Mouse (Mus musculus): ENCODE results near the gene Vmn1r4. TPM values are rescaled to one million over a fixed set of nuclear protein-coding genes. Genes with fewer than 3 reads are reported as not detected.

Vmn1r4 gene
- polyA plus RNA-seq, 1 experiment: not detected

DNA sequence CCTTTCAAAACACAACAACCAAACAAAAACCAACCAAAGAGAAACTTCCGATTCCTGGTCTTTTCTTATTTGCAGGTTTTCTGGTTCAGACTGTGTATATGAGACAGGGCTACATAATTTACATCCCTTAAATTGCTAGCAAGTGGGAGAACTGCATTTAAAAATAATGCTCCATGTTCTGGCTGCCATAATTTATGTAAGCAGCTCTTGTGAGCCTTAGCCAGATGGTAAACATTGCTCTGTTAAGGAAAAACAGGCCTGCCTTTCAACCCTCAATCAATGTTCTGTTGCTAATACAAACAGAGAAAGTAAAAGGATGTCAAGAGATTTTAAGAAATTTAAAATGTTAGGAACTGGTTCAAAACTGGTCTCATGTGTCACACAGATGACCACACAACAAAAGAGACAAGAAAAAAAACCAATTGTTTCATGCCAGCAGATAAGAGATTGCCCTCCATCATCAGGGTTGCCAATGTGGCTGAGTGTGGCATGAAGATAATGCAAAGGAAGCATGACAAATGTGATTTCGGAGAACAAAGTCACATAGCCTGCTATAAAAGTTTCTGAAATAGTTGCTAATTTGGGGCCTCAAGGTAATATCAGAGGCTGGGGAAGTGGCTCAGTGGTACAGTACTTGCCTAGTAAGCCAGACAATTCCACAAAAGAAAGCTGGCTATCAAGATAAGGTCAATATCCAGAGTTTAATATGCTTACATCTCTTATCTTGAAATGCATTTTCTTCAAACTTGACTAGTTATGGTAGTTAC, 10.5 kb upstream of the Vmn1r4 start:
- WGBS: 59% methylated on average over 2 of the region's 2 CpGs
- DNase-seq (ENCODE audit: low read depth, low spot score): no peak

DNA sequence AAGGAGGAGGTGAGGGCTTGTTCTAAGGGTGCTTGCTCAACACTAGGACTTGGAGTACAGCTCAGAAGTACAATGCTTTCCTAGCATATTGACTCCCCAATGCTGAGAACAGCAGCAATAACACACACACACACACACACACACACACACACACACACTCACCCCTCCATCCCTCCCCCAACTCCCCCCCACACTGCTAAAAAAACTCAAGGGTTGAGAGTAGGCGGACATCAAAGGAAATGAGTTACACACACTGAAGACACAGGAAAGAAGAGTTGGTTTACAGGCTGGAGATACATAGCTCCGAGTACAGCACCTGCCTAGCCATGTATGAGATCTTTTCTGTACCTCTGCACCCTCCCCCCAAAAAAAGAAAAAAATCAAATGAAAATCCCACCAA, 7.5 kb upstream of the Vmn1r4 start:
- WGBS: 85% methylated on average over 2 of the region's 2 CpGs
- DNase-seq (ENCODE audit: low read depth, low spot score): no peak

DNA sequence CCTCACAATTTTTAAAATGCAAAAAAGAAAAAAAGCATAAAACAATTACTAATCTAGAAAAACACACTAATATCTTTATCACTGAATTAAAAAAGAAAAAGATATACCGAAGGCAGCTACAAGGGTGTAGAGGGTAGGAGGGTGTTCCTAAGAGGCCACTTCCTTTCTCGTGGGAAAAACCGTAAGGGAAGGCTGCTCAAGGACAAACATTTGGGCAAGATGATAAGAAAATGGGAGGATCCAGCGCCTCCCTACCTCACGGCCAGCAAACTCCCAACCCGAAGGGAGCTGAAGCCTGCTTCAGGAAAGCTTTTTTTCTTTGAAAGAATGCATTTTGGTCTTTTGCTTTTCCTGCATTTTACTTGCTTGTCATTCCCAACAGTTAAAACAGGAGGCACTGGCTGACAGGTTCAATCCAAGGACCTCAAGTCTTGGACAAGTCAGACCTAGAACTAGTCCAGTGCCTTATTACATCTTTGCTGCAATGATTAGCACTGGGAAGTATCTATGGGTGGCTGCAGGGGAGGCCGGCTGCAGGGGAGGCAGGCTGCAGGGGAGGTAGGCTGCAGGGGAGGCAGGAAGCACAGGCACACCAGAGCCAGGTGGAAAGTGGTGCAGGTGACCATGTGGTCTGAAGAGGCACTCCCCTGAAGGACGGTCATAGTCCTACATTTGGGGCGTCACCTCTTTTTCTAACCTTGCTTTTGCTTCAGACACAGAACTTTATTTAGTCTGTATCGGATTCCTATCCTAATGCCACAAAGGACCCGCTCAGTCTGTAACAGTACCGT, 6.0 kb upstream of the Vmn1r4 start:
- WGBS: 32% methylated on average over 12 of the region's 12 CpGs
- DNase-seq (ENCODE audit: low read depth, low spot score): no peak

DNA sequence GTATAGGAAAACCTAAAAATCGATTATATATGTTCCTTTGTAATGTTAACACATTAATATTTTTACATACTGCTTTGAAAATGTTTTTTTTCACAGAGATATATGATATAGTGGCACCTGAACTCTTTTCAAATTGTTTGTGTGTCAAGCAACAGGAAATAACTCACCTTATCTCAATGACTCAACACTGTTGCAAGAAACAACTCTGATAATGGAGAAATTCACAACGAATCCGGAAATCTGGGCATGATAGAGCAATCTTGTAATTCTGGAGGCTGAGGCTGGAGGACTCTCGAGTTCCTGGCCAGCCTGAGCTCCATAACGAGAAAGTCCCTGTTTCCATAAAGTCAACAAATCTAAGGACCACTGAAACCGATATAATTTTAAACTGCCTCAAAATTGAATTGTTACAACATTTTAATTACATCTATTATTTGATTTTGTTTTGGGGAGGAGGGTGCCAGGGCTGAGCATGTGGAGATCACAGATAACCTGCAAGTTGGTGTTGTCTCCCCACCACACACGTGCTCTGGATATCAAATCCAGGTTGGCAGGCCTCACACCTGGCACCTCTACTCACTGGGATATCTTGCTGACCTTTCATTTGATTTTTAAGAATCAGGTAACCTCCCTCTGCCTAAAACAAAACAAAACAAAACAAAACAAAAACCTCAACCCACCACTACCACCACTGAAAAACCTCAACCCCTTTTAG, 4.3 kb upstream of the Vmn1r4 start:
- no peak for DNase-seq (ENCODE audit: low read depth, low spot score)
- 42% methylated on average over 7 of the region's 7 CpGs for WGBS

DNA sequence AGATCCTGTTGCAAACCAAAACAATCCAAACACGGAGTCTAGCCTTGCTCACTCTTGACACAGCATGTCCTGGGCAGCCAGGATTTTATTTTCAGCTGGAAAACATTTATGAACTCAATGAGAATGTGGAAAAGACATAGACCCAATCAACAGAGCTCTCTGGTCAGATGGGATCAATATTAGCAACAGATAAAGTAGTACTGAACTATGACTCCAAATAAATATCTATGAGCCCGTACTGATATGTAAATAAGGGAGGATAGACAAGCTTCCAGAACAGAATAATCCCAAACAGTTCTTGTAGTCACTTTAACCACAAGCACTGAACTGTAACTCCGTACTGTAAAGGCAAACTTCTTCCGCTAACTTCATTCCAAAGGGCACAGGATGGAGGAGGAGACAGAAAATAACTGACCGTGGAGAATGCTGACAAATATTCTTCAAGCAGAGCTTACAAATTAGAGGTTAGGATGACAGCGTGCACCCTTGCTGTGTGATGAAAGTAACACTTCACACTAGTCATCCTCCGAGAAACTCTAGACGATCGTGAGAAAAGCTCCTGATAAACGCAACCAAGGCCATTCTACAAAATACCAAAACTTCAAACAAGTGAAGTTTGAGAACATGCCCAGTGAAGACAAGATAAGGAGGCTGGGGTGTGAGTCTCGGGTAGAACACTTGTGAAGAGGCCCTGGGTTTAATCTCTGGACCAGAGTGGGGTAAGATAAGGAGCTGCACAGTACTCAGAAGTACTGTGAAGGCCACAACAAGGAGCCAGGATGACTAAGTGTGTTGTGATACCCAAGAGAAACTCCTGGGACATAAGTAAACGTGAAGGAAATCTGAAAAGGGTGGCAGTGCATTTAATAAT, 3.4 kb upstream of the Vmn1r4 start:
- no peak for DNase-seq (ENCODE audit: low read depth, low spot score)
- 54% methylated on average over 12 of the region's 12 CpGs for WGBS

DNA sequence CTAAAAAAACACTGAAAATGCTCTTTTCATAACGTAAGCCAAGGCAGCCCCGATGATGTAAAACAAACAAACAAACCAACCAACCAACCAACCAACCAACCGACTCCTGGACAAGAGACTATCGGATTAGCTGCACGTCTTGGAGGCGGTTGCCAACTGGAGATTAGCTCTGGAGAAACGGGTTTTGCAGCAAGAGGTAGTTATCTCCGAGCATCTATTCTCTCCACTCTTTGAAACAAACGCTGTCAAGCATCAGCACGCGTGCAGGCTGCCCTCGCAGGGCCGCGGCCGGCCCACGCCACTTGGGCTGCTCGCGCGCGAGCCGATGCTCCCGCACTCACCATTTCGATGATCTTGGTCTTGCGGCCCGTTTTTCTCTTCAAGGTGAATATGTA, 487 bp upstream of the Vmn1r4 start:
- no peak for DNase-seq (ENCODE audit: low read depth, low spot score)
- WGBS: under 1% methylated on average over 25 of the region's 25 CpGs

DNA sequence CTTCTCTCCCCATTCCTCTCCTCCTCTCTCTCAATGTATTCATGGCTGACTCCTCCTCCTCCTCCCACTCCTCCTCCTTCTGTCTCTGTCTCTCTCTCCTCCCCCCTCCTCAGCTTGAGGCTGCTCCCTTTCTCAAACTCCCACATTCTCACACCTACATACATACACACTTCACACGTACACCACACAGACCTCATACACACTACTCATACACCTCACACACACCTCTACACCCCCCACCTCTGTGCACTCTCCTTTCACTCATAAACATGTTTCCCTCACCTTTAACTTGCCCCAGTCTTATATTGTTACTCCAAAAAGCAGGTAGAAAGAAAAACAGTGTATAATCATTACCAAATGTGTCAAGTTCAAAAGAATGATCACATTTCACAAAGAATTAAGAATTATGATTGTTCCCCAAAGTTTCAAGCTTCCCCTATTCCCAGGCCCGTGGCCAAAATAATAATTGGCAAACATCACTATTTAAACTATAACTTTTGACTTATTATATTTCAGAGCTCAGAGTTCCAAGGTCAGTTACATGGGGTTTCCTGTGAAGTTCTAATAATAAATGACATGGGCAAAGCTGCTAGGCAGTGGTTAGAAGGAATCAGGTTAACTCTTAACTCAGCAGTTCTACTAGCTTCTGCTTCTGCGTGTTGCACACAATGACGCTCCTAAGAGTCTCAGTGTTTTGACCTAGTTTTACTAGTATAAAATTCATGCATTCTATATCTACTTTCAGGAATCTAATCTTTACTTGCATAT, 8.0 kb downstream of the Vmn1r4 start:
- DNase-seq (ENCODE audit: low read depth, low spot score): no peak
- 52% methylated on average over 4 of the region's 4 CpGs for WGBS

DNA sequence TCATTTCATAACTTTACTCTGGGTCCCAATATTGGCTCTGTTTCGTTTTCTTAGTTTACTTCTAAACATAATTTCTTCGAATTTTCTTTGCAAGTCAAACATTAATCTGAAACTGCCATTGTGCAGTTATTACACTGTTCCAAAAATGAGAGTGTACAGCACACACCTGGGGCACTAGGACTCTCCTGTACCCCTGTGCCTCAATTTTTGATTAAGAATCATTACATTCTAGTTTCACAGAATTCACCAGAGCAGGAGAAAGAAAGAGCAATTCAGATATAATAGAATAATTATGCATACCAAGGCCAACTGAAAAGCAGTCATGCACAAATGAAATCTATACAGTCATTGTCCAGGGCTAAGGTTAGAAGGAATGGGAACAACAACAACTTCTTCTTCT, 8.6 kb downstream of the Vmn1r4 start:
- WGBS: 49% methylated on average over 2 of the region's 2 CpGs
- no peak for DNase-seq (ENCODE audit: low read depth, low spot score)

DNA sequence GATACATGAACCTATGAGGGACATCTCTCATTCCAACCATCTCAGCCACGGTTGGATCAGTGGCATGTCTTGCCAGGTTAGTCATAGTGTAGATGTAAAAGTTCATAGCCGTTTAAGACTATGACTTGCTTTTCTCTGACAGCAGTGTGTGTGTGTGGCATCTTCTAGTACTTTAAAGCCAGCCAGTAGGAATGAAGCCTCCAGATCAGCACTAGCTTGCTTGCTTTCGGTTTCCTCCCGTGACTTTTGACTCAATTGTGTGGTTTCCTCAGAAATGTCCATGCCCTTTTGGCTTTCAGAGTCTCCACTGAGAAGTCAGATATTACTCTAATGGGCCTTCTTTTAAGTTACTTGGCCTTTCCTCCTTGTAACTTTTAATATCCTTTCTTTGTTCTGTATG, 10.6 kb downstream of the Vmn1r4 start:
- 81% methylated on average over 4 of the region's 4 CpGs for WGBS
- DNase-seq (ENCODE audit: low read depth, low spot score): no peak

DNA sequence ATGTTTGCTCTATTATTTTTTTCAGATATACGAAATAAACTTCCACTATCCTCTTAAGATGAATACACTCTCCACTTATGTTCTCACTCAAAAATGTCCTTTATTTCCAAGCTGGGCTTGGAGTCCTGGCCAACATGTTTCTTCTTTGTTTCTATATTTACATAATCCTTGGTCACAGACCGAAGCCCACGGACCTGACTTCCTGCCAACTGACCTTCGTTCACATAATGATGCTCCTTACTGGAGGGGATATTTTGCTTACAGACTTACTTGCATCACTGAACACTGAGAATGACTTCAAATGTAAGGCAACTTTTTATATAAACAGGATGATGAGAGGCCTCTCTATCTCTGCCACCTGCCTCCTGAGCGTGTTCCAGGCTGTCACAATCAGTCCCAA, 32.6 kb downstream of the Vmn1r4 start:
- DNase-seq (ENCODE audit: low read depth, low spot score): no peak
- 57% methylated on average over 5 of the region's 5 CpGs for WGBS

DNA sequence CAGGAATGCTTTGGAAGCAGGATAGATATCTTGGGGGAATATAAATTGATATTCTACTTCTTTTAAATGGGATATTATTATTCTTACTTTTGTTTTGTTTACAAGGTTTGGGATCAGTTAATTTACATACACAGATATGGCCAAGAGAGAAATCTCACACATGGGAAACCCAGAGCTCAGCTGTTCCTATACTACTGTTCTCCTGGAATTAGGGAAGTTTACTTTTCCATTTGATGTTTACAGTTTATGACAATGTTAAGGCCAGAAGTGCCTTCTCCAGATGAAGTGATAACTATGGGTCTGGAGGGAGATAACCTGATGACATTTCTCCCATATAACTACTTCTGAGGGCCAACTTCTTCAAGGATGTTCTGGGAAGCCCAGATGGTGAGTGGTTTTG, 46.2 kb downstream of the Vmn1r4 start, which contains the start of gene Vmn1r5:
Gene Vmn1r5 (plus strand): TSS at position 301 of the 400 bp plus-strand sequence.
- DNase-seq (ENCODE audit: low read depth, low spot score): no peak

DNA sequence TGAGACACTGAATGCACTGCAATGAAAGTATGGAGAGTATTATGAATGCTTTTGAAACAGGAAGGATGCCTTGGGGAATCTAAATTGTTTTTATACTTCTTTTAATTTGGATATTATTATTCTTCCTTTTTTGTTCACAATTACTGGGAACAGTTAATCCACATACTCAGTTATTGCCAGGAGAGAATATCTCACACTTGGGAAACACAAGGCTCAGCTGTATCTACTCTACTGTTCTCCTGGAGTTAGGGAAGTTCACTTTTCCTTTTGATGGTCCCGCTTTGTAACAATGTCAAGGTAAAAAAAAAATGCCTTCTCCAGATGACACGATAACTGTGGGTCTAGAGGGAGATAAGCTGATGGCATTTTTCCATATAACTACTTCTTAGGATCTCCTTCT, 73.1 kb downstream of the Vmn1r4 start, which contains the start of gene Vmn1r6:
Gene Vmn1r6 (plus strand): TSS at position 301 of the 400 bp plus-strand sequence.
- no peak for DNase-seq (ENCODE audit: low read depth, low spot score)
- 79% methylated on average over 2 of the region's 2 CpGs for WGBS

Other genes starting within 250 kb of the Vmn1r4 start
- gene Lsm5, start 219.3 kb upstream of the Vmn1r4 start, polyA plus RNA-seq (2012; rRNA removed): 5.8 and 8.8 TPM in 2 replicates
- gene Avl9, start 209.1 kb upstream of the Vmn1r4 start, polyA plus RNA-seq (2012; rRNA removed): 4.2 and 7.7 TPM in 2 replicates
- gene Kbtbd2, start 126.2 kb upstream of the Vmn1r4 start, polyA plus RNA-seq (2012; rRNA removed): 6.1 and 7.0 TPM in 2 replicates
- gene Fkbp9, start 92.0 kb upstream of the Vmn1r4 start, polyA plus RNA-seq (2012; rRNA removed): 11.8 and 13.2 TPM in 2 replicates
- gene Nt5c3, start 83 bp upstream of the Vmn1r4 start, polyA plus RNA-seq (2012; rRNA removed): 10.5 and 13.4 TPM in 2 replicates
- not detected in 2 replicates for gene Vmn1r5, start 46.3 kb downstream of the Vmn1r4 start, polyA plus RNA-seq (2012; rRNA removed)
- not detected in 2 replicates for gene Vmn1r6, start 73.2 kb downstream of the Vmn1r4 start, polyA plus RNA-seq (2012; rRNA removed)
- gene Vmn1r7, start 101.3 kb downstream of the Vmn1r4 start, polyA plus RNA-seq (2012; rRNA removed): not detected in 2 replicates
- not detected in 2 replicates for gene Vmn1r8, start 108.3 kb downstream of the Vmn1r4 start, polyA plus RNA-seq (2012; rRNA removed)
- not detected in 2 replicates for gene Vmn1r9, start 142.8 kb downstream of the Vmn1r4 start, polyA plus RNA-seq (2012; rRNA removed)
- gene Vmn1r10, start 185.4 kb downstream of the Vmn1r4 start, polyA plus RNA-seq (2012; rRNA removed): not detected in 2 replicates
- not detected in 2 replicates for gene Vmn1r11, start 209.4 kb downstream of the Vmn1r4 start, polyA plus RNA-seq (2012; rRNA removed)
- gene Vmn1r12, start 232.9 kb downstream of the Vmn1r4 start, polyA plus RNA-seq (2012; rRNA removed): not detected in 2 replicates

Measured in large intestine, adult 2 months (tissue).